Mouse (Mus musculus): Measurements from ENCODE around the gene Gm20388. TPM values are rescaled to one million over a fixed set of nuclear protein-coding genes. Genes with fewer than 3 reads are reported as not detected.

Gene Gm20388
- total RNA-seq, 1 experiment, result 27.0 TPM

GRCm38 (mm10) chr8:123817747-123818146, 3907.1 kb downstream of the Gm20388 start:
- no peak overlapping the region for H3K27ac ChIP-seq (ENCODE audit: insufficient read depth, low read depth, low read length, poor library complexity, severe bottlenecking)
- no peak overlapping the region for H3K4me3 ChIP-seq (ENCODE audit: insufficient read depth in 1 of 2, low read depth in 1 of 2, low read length in 2 of 2, poor library complexity in 1 of 2, severe bottlenecking in 1 of 2)
- in situ Hi-C loops (cut with MboI; ENCODE audit: low sequenced_read_pairs in 2 of 2, unreplicated experiment in 2 of 2), result no loop called here
- DNase-seq (ENCODE audit: low read depth, low spot score), result no peak
- no peaks in the 10 kb centered on the region for H3K9me3 ChIP-seq (ENCODE audit: control insufficient read depth, insufficient read depth, low read depth, low read length)
- H3K9ac ChIP-seq (ENCODE audit: insufficient read depth, low read depth, low read length, poor library complexity, severe bottlenecking), result no peak overlapping the region
- no peak for TF ChIP-seq MAFK (IDR thresholded peaks at IDR 0.05; ENCODE audit: insufficient read depth, low read depth, low read length)
- no peak for TF ChIP-seq HCFC1 (IDR thresholded peaks at IDR 0.05; ENCODE audit: borderline replicate concordance, insufficient read depth, low read length)
- no peak for TF ChIP-seq CHD2 (IDR thresholded peaks at IDR 0.05; ENCODE audit: low read depth, low read length)
- no peak for TF ChIP-seq ZC3H11A (IDR thresholded peaks at IDR 0.05; ENCODE audit: borderline replicate concordance, low read depth, low read length)
- no peak for TF ChIP-seq ZNF384 (IDR thresholded peaks at IDR 0.05; ENCODE audit: low read depth, low read length)
- H3K36me3 ChIP-seq (ENCODE audit: control insufficient read depth, insufficient read depth, low read length, poor library complexity, severe bottlenecking), result peaks cover 11% of the 10 kb centered on the region; the same call in 1 of the 2 replicates
- H3K4me1 ChIP-seq (ENCODE audit: control insufficient read depth in 2 of 2, insufficient read depth in 2 of 2, low read length in 2 of 2, poor library complexity in 1 of 2), result peaks cover 2 to 11% of the 10 kb centered on the region in 2 experiments; a peak in 2 of 4 replicates

- H3K36me3 ChIP-seq (ENCODE audit: control insufficient read depth, insufficient read depth, low read length, poor library complexity, severe bottlenecking), result peaks cover 12% of the 10 kb centered on the region; the same call in 1 of the 2 replicates
- no peak overlapping the region for H3K27ac ChIP-seq (ENCODE audit: insufficient read depth, low read depth, low read length, poor library complexity, severe bottlenecking)
- DNase-seq (ENCODE audit: low read depth, low spot score), result no peak
- H3K9ac ChIP-seq (ENCODE audit: insufficient read depth, low read depth, low read length, poor library complexity, severe bottlenecking), result no peak overlapping the region
- peaks cover 1 to 5% of the 10 kb centered on the region in 2 experiments; a peak in 2 of 4 replicates for H3K4me1 ChIP-seq (ENCODE audit: control insufficient read depth in 2 of 2, insufficient read depth in 2 of 2, low read length in 2 of 2, poor library complexity in 1 of 2)
- in situ Hi-C loops (cut with MboI; ENCODE audit: low sequenced_read_pairs in 2 of 2, unreplicated experiment in 2 of 2), result no loop called here
- no peak overlapping the region for H3K4me3 ChIP-seq (ENCODE audit: insufficient read depth in 1 of 2, low read depth in 1 of 2, low read length in 2 of 2, poor library complexity in 1 of 2, severe bottlenecking in 1 of 2)
- H3K9me3 ChIP-seq (ENCODE audit: control insufficient read depth, insufficient read depth, low read depth, low read length), result no peaks in the 10 kb centered on the region
- TF ChIP-seq MAFK (IDR thresholded peaks at IDR 0.05; ENCODE audit: insufficient read depth, low read depth, low read length) (no peak), ZC3H11A (IDR thresholded peaks at IDR 0.05; ENCODE audit: borderline replicate concordance, low read depth, low read length) (no peak), ZNF384 (IDR thresholded peaks at IDR 0.05; ENCODE audit: low read depth, low read length) (no peak), HCFC1 (IDR thresholded peaks at IDR 0.05; ENCODE audit: borderline replicate concordance, insufficient read depth, low read length) (no peak), CHD2 (IDR thresholded peaks at IDR 0.05; ENCODE audit: low read depth, low read length) (no peak)
These were observed 3909.3 kb downstream of the Gm20388 start for GRCm38 (mm10) chr8:123819683-123820610.

- H3K4me1 ChIP-seq (ENCODE audit: control insufficient read depth in 2 of 2, insufficient read depth in 2 of 2, low read length in 2 of 2, poor library complexity in 1 of 2), result peaks cover 1 to 7% of the 10 kb centered on the region in 2 experiments; a peak in 2 of 4 replicates
- no peak overlapping the region for H3K27ac ChIP-seq (ENCODE audit: insufficient read depth, low read depth, low read length, poor library complexity, severe bottlenecking)
- TF ChIP-seq HCFC1 (IDR thresholded peaks at IDR 0.05; ENCODE audit: borderline replicate concordance, insufficient read depth, low read length) (no peak), ZNF384 (IDR thresholded peaks at IDR 0.05; ENCODE audit: low read depth, low read length) (no peak), CHD2 (IDR thresholded peaks at IDR 0.05; ENCODE audit: low read depth, low read length) (no peak), MAFK (IDR thresholded peaks at IDR 0.05; ENCODE audit: insufficient read depth, low read depth, low read length) (no peak), ZC3H11A (IDR thresholded peaks at IDR 0.05; ENCODE audit: borderline replicate concordance, low read depth, low read length) (no peak)
- DNase-seq (ENCODE audit: low read depth, low spot score), result no peak
- no peaks in the 10 kb centered on the region for H3K9me3 ChIP-seq (ENCODE audit: control insufficient read depth, insufficient read depth, low read depth, low read length)
- peaks cover 17% of the 10 kb centered on the region; the same call in 1 of the 2 replicates for H3K36me3 ChIP-seq (ENCODE audit: control insufficient read depth, insufficient read depth, low read length, poor library complexity, severe bottlenecking)
- H3K9ac ChIP-seq (ENCODE audit: insufficient read depth, low read depth, low read length, poor library complexity, severe bottlenecking), result no peak overlapping the region
- in situ Hi-C loops (cut with MboI; ENCODE audit: low sequenced_read_pairs in 2 of 2, unreplicated experiment in 2 of 2), result no loop called here
- H3K4me3 ChIP-seq (ENCODE audit: insufficient read depth in 1 of 2, low read depth in 1 of 2, low read length in 2 of 2, poor library complexity in 1 of 2, severe bottlenecking in 1 of 2), result no peak overlapping the region
These were observed 3910.1 kb downstream of the Gm20388 start for GRCm38 (mm10) chr8:123820780-123821179.

DNA sequence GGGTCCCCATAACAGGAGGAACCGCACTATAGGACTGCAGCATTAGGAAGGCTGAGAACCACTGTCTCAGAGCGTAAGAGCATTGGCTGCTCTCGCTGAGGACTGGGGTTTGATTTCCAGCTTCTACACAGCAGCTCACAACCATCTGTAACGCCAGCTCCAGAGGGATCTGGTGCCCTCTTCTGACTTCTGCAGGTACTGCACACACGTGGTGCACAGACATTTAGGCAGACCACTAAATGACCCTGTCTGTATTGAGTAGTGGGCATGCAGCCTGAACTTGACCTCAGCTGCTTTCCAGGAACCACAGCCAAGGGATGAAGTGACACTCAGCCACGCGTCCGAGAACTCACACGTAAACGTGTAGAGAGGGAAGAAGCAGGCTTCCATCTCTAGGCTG, 3912.5 kb downstream of the Gm20388 start:
- no peak overlapping the region for H3K4me3 ChIP-seq (ENCODE audit: insufficient read depth in 1 of 2, low read depth in 1 of 2, low read length in 2 of 2, poor library complexity in 1 of 2, severe bottlenecking in 1 of 2)
- no peaks in the 10 kb centered on the region for H3K9me3 ChIP-seq (ENCODE audit: control insufficient read depth, insufficient read depth, low read depth, low read length)
- no peak overlapping the region for H3K27ac ChIP-seq (ENCODE audit: insufficient read depth, low read depth, low read length, poor library complexity, severe bottlenecking)
- TF ChIP-seq ZC3H11A (IDR thresholded peaks at IDR 0.05; ENCODE audit: borderline replicate concordance, low read depth, low read length) (no peak), MAFK (IDR thresholded peaks at IDR 0.05; ENCODE audit: insufficient read depth, low read depth, low read length) (no peak), HCFC1 (IDR thresholded peaks at IDR 0.05; ENCODE audit: borderline replicate concordance, insufficient read depth, low read length) (no peak), ZNF384 (IDR thresholded peaks at IDR 0.05; ENCODE audit: low read depth, low read length) (no peak), CHD2 (IDR thresholded peaks at IDR 0.05; ENCODE audit: low read depth, low read length) (no peak)
- peaks cover 1 to 4% of the 10 kb centered on the region in 2 experiments; a peak in 2 of 4 replicates for H3K4me1 ChIP-seq (ENCODE audit: control insufficient read depth in 2 of 2, insufficient read depth in 2 of 2, low read length in 2 of 2, poor library complexity in 1 of 2)
- peak; percentile 40 for DNase-seq (ENCODE audit: low read depth, low spot score)
- peaks cover 22% of the 10 kb centered on the region for H3K36me3 ChIP-seq (ENCODE audit: control insufficient read depth, insufficient read depth, low read length, poor library complexity, severe bottlenecking)
- in situ Hi-C loops (cut with MboI; ENCODE audit: low sequenced_read_pairs in 2 of 2, unreplicated experiment in 2 of 2), result no loop called here
- H3K9ac ChIP-seq (ENCODE audit: insufficient read depth, low read depth, low read length, poor library complexity, severe bottlenecking), result no peak overlapping the region
